Mouse (Mus musculus) thymus, adult 2 months (tissue): Measurements from ENCODE around the gene Pax6. TPM values are rescaled to one million over a fixed set of nuclear protein-coding genes. Genes with fewer than 3 reads are reported as not detected.

Experiments used
- DNase-seq: peaks from one replicate; pipeline ENCODE4 v3.0.0; 2021
- H3K27ac ChIP-seq: fragments of 200-500 bp; 2 replicates; pipeline ENCODE4 v1.5.1; 2012; ENCODE audit warnings: low read length, control low read depth; ENCODE audit not compliant: control insufficient read depth, insufficient read depth
- H3K27me3 ChIP-seq: fragments of 200-500 bp; 2 replicates; pipeline ENCODE4 v1.6.1; 2012; ENCODE audit warnings: mild to moderate bottlenecking, low read length, moderate library complexity, mixed read lengths; ENCODE audit not compliant: control insufficient read depth, insufficient read depth
- H3K36me3 ChIP-seq: fragments of 200-500 bp; 2 replicates; pipeline ENCODE4 v1.6.1; 2012; ENCODE audit warnings: mild to moderate bottlenecking, low read length, moderate library complexity; ENCODE audit not compliant: control insufficient read depth, insufficient read depth
- H3K4me1 ChIP-seq: fragments of 200-500 bp; replicated peaks from 2 replicates; pipeline ENCODE4 v1.6.1; 2012; ENCODE audit warnings: low read length; ENCODE audit not compliant: control insufficient read depth, insufficient read depth
- H3K4me3 ChIP-seq: fragments of 200-500 bp; 2 replicates; pipeline ENCODE4 v1.5.1; 2012; ENCODE audit warnings: mild to moderate bottlenecking, low read length, control low read depth, moderate library complexity; ENCODE audit not compliant: control insufficient read depth, insufficient read depth
- CTCF ChIP-seq: fragments of 200-500 bp; IDR thresholded peaks from 2 replicates; pipeline ENCODE4 v1.5.1; 2012; ENCODE audit warnings: mild to moderate bottlenecking, control low read depth, low read length, moderate library complexity, borderline replicate concordance; ENCODE audit not compliant: control insufficient read depth, poor library complexity, insufficient read depth; ENCODE audit errors: extremely low read depth
- POLR2A ChIP-seq: fragments of 200-500 bp; IDR thresholded peaks from 2 replicates; pipeline ENCODE4 v1.6.1; 2012; ENCODE audit warnings: mild to moderate bottlenecking, low read length, control low read depth, moderate library complexity; ENCODE audit not compliant: control insufficient read depth, poor library complexity, insufficient read depth; ENCODE audit errors: extremely low read depth
- WGBS: fragments of 180-500 bp; shearing (Covaris S2); methylation state at CpG from one replicate; pipeline ENCODE4 v1.1.7; 2018; 5-methylcytosine and 5-hydroxymethylcytosine counted together
- polyA plus RNA-seq: library from polyadenylated mRNA; depleted of rRNA; stranded (reverse); fragments of >200 nt; gene quantifications from 2 replicates; pipeline ENCODE4 v1.2.3, GENCODE M21; 2012

Pax6 gene
- polyA plus RNA-seq, 1 experiment = 0.03 TPM

GRCm38 (mm10) chr2:105660874-105661622 is 7.7 kb upstream of the Pax6 start:
- WGBS = 8% methylated on average over 25 of the region's 26 CpGs

GRCm38 (mm10) chr2:105661623-105662066 is 7.1 kb upstream of the Pax6 start:
- H3K27me3 ChIP-seq = peaks cover 20% of the 10 kb centered on the region
- no peaks in the 10 kb centered on the region for H3K4me1 ChIP-seq
- H3K27ac ChIP-seq = no peak overlapping the region
- DNase-seq = no peak
- no peak overlapping the region for H3K4me3 ChIP-seq
- TF ChIP-seq CTCF (no peak), POLR2A (no peak)
- no peaks in the 10 kb centered on the region for H3K36me3 ChIP-seq
- 11% methylated on average over 18 of the region's 18 CpGs for WGBS

More at GRCm38 (mm10) chr2:105660874-105661622, 7.7 kb upstream of the Pax6 start:
- H3K4me1 ChIP-seq = no peaks in the 10 kb centered on the region
- H3K36me3 ChIP-seq = no peaks in the 10 kb centered on the region
- no peak overlapping the region for H3K27ac ChIP-seq
- TF ChIP-seq POLR2A = no peak
- no peak for TF ChIP-seq CTCF
- no peak overlapping the region for H3K4me3 ChIP-seq
- peaks cover 17% of the 10 kb centered on the region for H3K27me3 ChIP-seq
- no peak for DNase-seq

GRCm38 (mm10) chr2:105662121-105662520 is 6.6 kb upstream of the Pax6 start:
- Histone ChIP-seq H3K4me3 (no peak overlapping the region), H3K4me1 (no peaks in the 10 kb centered on the region), H3K27me3 (peaks cover 21% of the 10 kb centered on the region), H3K27ac (no peak overlapping the region), H3K36me3 (no peaks in the 10 kb centered on the region)
- 15% methylated on average over 16 of the region's 16 CpGs for WGBS
- DNase-seq = no peak
- TF ChIP-seq POLR2A (no peak), CTCF (no peak)

GRCm38 (mm10) chr2:105662606-105663005 is 6.1 kb upstream of the Pax6 start:
- whole genome bisulfite sequencing = 17% methylated on average over 7 of the region's 7 CpGs
- peaks cover 24% of the 10 kb centered on the region for H3K27me3 ChIP-seq
- no peak overlapping the region for H3K27ac ChIP-seq
- no peak for DNase-seq
- no peak overlapping the region for H3K4me3 ChIP-seq
- H3K36me3 ChIP-seq = no peaks in the 10 kb centered on the region
- TF ChIP-seq CTCF (no peak), POLR2A (no peak)
- no peaks in the 10 kb centered on the region for H3K4me1 ChIP-seq

- WGBS = 10% methylated on average over 10 of the region's 10 CpGs
Observed at GRCm38 (mm10) chr2:105663101-105663511, 5.6 kb upstream of the Pax6 start.

GRCm38 (mm10) chr2:105664996-105665395 is 3.7 kb upstream of the Pax6 start:
- peaks cover 28% of the 10 kb centered on the region for H3K27me3 ChIP-seq

More at GRCm38 (mm10) chr2:105663101-105663511, 5.6 kb upstream of the Pax6 start:
- Histone ChIP-seq H3K36me3 (no peaks in the 10 kb centered on the region), H3K27ac (no peak overlapping the region), H3K4me3 (no peak overlapping the region), H3K27me3 (peaks cover 24% of the 10 kb centered on the region), H3K4me1 (no peaks in the 10 kb centered on the region)
- no peak for DNase-seq
- no peak for TF ChIP-seq POLR2A
- no peak for TF ChIP-seq CTCF

More at GRCm38 (mm10) chr2:105664996-105665395, 3.7 kb upstream of the Pax6 start:
- WGBS = 23% methylated on average over 5 of the region's 5 CpGs
- no peak for DNase-seq
- no peak for TF ChIP-seq CTCF
- TF ChIP-seq POLR2A = no peak
- Histone ChIP-seq H3K4me1 (no peaks in the 10 kb centered on the region), H3K27ac (no peak overlapping the region), H3K36me3 (no peaks in the 10 kb centered on the region), H3K4me3 (no peak overlapping the region)
